Mouse (Mus musculus) kidney, postnatal 25 days (tissue): Measurements from ENCODE around the gene Spib.
A peak's percentile ranks its signal among the peaks of the same experiment; 100 is the strongest.

Experiments used
- DNase-seq, 2 experiments: peaks; one replicate each; pipeline ENCODE4 v3.0.0; 2021; ENCODE audit warnings: mixed read lengths in 2 of 2

The Spib gene

GRCm38 (mm10) chr7:44548497-44549087 lies 16.7 kb upstream of the Spib start, which contains the start of gene Pold1:
TSS of gene Pold1 (minus strand) at chr7:44548849.
- DNase-seq, result peak; percentile 100

- DNase-seq, result peak in 1 of 2 experiments; percentile 35
Measured at GRCm38 (mm10) chr7:44547725-44548124, 15.9 kb upstream of the Spib start.

GRCm38 (mm10) chr7:44547041-44547440 lies 15.2 kb upstream of the Spib start:
- DNase-seq, result no peak

- no peak for DNase-seq
Measured at GRCm38 (mm10) chr7:44546274-44546673, 14.4 kb upstream of the Spib start.

- DNase-seq, result no peak
Measured at GRCm38 (mm10) chr7:44543071-44543470, 11.2 kb upstream of the Spib start.

- no peak for DNase-seq
Measured at GRCm38 (mm10) chr7:44542555-44542954, 10.7 kb upstream of the Spib start.

- no peak for DNase-seq
Measured at GRCm38 (mm10) chr7:44538756-44539624, 7.1 kb upstream of the Spib start.

GRCm38 (mm10) chr7:44537496-44537895 lies 5.6 kb upstream of the Spib start:
- no peak for DNase-seq

GRCm38 (mm10) chr7:44537009-44537408 lies 5.1 kb upstream of the Spib start:
- no peak for DNase-seq

GRCm38 (mm10) chr7:44536590-44536968 lies 4.7 kb upstream of the Spib start:
- peak; percentile 63 to 77 for DNase-seq

- no peak for DNase-seq
Measured at GRCm38 (mm10) chr7:44535657-44536589, 4.1 kb upstream of the Spib start.

- no peak for DNase-seq
Measured at GRCm38 (mm10) chr7:44534656-44535441, 3.0 kb upstream of the Spib start.

GRCm38 (mm10) chr7:44534242-44534641 lies 2.4 kb upstream of the Spib start:
- no peak for DNase-seq

GRCm38 (mm10) chr7:44533746-44534045 lies 1.8 kb upstream of the Spib start:
- DNase-seq, result no peak

GRCm38 (mm10) chr7:44532918-44533745 lies 1.3 kb upstream of the Spib start:
- no peak for DNase-seq

- peak in 1 of 2 experiments; percentile 25 for DNase-seq
Measured at GRCm38 (mm10) chr7:44531207-44531606, 664 bp downstream of the Spib start.

- DNase-seq, result no peak
Measured at GRCm38 (mm10) chr7:44530507-44530906, 1.4 kb downstream of the Spib start.

GRCm38 (mm10) chr7:44529518-44529917 lies 2.4 kb downstream of the Spib start:
- DNase-seq, result no peak

- peak; percentile 82 to 93 for DNase-seq
Measured at GRCm38 (mm10) chr7:44527483-44528398, 4.1 kb downstream of the Spib start.

- peak in 1 of 2 experiments; percentile 30 for DNase-seq
Measured at GRCm38 (mm10) chr7:44526414-44527154, 5.3 kb downstream of the Spib start.
